Mouse (Mus musculus) bone marrow macrophage, adult 2 months (primary cell): ENCODE measurements around the gene Ahctf1.

ENCODE experiments used
- CTCF ChIP-seq: IDR thresholded peaks from 2 replicates; pipeline ENCODE4 v1.5.1; 2012; ENCODE audit warnings: low read depth, mild to moderate bottlenecking, low read length, moderate library complexity
- POLR2A ChIP-seq: IDR thresholded peaks from 2 replicates; pipeline ENCODE4 v1.6.1; 2012; ENCODE audit warnings: mild to moderate bottlenecking, low read depth, low read length, borderline replicate concordance

- no peak for TF ChIP-seq CTCF
- no peak for TF ChIP-seq POLR2A
Observed at GRCm38 (mm10) chr1:179752276-179752675, 51.2 kb downstream of the Ahctf1 start.
